Mouse (Mus musculus) spleen, adult 2 months (tissue): ENCODE measurements around the gene Gm21969. TPM values are rescaled to one million over a fixed set of nuclear protein-coding genes. Genes with fewer than 3 reads are reported as not detected.

Source experiments
- DNase-seq, 2 experiments: peaks; one replicate each; pipeline versions ENCODE4 v3.0.0 to v3.0.0-alpha.2; 2012 to 2021; ENCODE audit warnings: low spot score in 2 of 2, low read depth in 1 of 2
- H3K27ac ChIP-seq: fragments of 200-500 bp; 2 replicates; pipeline ENCODE4 v1.5.1; 2012; ENCODE audit warnings: low read length, inconsistent platforms; ENCODE audit not compliant: insufficient read depth
- H3K27me3 ChIP-seq: fragments of 200-500 bp; 2 replicates; pipeline ENCODE4 v1.6.1; 2012; ENCODE audit warnings: mild to moderate bottlenecking, moderate library complexity, low read length, inconsistent platforms; ENCODE audit not compliant: control insufficient read depth, insufficient read depth
- H3K36me3 ChIP-seq: fragments of 200-500 bp; 2 replicates; pipeline ENCODE4 v1.6.1; 2012; ENCODE audit warnings: mild to moderate bottlenecking, low read length, inconsistent platforms; ENCODE audit not compliant: control insufficient read depth, insufficient read depth
- H3K4me1 ChIP-seq: fragments of 200-500 bp; 2 replicates; pipeline ENCODE4 v1.6.1; 2011; ENCODE audit warnings: inconsistent platforms; ENCODE audit not compliant: control insufficient read depth, insufficient read depth, insufficient read length
- H3K4me3 ChIP-seq: fragments of 200-500 bp; 2 replicates; pipeline ENCODE4 v1.5.1; 2011; ENCODE audit warnings: mild to moderate bottlenecking, inconsistent platforms; ENCODE audit not compliant: insufficient read depth, insufficient read length; ENCODE audit errors: extremely low read depth
- CTCF ChIP-seq: fragments of 200-500 bp; IDR thresholded peaks from 2 replicates; pipeline ENCODE4 v1.5.1; 2011; ENCODE audit warnings: mild to moderate bottlenecking, inconsistent platforms; ENCODE audit not compliant: insufficient read depth, insufficient read length, insufficient replicate concordance; ENCODE audit errors: extremely low read depth
- POLR2A ChIP-seq: fragments of 200-500 bp; IDR thresholded peaks from 2 replicates; pipeline ENCODE4 v1.6.1; 2011; ENCODE audit warnings: low read depth, low read length, inconsistent platforms
- WGBS: fragments of 180-500 bp; shearing (Covaris S2); methylation state at CpG from one replicate; pipeline ENCODE4 v1.1.7; 2018; 5-methylcytosine and 5-hydroxymethylcytosine counted together
- polyA plus RNA-seq: library from polyadenylated mRNA; depleted of rRNA; stranded (reverse); fragments of >200 nt; gene quantifications from 2 replicates; pipeline ENCODE4 v1.2.3, GENCODE M21; 2012

The Gm21969 gene
- polyA plus RNA-seq, 1 experiment, result 0.01 TPM

GRCm38 (mm10) chr4:139675696-139676095, 72.7 kb downstream of the Gm21969 start:
- no peak for TF ChIP-seq POLR2A
- TF ChIP-seq CTCF, result no peak
- 82% methylated on average over 9 of the region's 9 CpGs for WGBS

GRCm38 (mm10) chr4:139683728-139684638, 81.0 kb downstream of the Gm21969 start:
- no peak for TF ChIP-seq CTCF
- TF ChIP-seq POLR2A, result no peak
- no peak overlapping the region for H3K27ac ChIP-seq
- H3K4me3 ChIP-seq, result no peak overlapping the region
- no peaks in the 10 kb centered on the region for H3K4me1 ChIP-seq
- WGBS, result 80% methylated on average over 22 of the region's 22 CpGs
- no peak for DNase-seq
- no peaks in the 10 kb centered on the region for H3K36me3 ChIP-seq
- no peaks in the 10 kb centered on the region for H3K27me3 ChIP-seq

More at GRCm38 (mm10) chr4:139675696-139676095, 72.7 kb downstream of the Gm21969 start:
- H3K27me3 ChIP-seq, result no peaks in the 10 kb centered on the region
- H3K4me1 ChIP-seq, result no peaks in the 10 kb centered on the region
- no peak overlapping the region for H3K27ac ChIP-seq
- no peak overlapping the region for H3K4me3 ChIP-seq
- no peak for DNase-seq
- no peaks in the 10 kb centered on the region for H3K36me3 ChIP-seq

DNA sequence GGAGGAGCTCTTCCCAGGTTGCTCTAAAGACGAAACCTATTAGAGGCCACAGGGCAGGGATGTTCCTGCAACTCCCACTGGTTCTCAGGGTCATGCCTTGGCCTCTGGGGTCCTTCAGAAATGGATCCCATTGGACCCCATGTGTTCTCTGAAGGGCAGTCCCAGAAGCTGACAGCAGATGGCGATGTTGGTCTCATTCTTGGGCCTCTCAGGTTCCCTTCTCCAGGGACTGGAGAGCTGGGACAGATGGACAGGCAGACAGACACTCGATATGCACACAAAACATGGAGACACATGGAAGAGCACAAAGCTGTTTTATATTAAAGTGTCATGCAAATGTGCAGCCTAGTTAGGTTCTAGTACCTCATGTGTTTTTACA, 81.6 kb downstream of the Gm21969 start:
- Histone ChIP-seq H3K27me3 (no peaks in the 10 kb centered on the region), H3K36me3 (no peaks in the 10 kb centered on the region), H3K27ac (no peak overlapping the region), H3K4me1 (no peaks in the 10 kb centered on the region), H3K4me3 (no peak overlapping the region)
- TF ChIP-seq POLR2A (no peak), CTCF (peak; percentile 63; the same call in 1 of the 2 replicates)
- peak in 1 of 2 experiments; percentile 36 for DNase-seq
- WGBS, result 18% methylated on average over 3 of the region's 3 CpGs

DNA sequence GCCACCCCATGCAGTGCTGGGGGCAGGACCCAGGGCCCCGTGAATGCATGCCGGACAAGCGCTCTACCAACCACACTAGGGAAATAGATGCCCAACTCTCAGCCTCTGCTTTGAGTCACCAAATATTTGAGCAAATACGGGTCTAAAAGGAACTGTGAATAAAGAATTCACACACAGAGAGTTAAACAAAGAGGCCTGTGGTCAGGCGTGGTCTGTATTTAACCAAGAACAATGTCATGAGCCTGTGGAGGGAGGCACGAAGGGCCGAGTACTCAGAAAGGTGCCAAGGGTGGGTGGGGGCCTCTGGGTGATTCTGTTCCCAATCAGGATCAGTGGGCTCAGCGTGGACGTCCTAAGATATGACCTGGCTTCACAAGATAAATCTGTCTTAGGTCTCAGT, 85.1 kb downstream of the Gm21969 start:
- Histone ChIP-seq H3K27ac (no peak overlapping the region), H3K4me3 (no peak overlapping the region), H3K27me3 (no peaks in the 10 kb centered on the region), H3K36me3 (no peaks in the 10 kb centered on the region), H3K4me1 (no peaks in the 10 kb centered on the region)
- no peak for DNase-seq
- no peak for TF ChIP-seq POLR2A
- no peak for TF ChIP-seq CTCF
- WGBS, result 62% methylated on average over 9 of the region's 9 CpGs

DNA sequence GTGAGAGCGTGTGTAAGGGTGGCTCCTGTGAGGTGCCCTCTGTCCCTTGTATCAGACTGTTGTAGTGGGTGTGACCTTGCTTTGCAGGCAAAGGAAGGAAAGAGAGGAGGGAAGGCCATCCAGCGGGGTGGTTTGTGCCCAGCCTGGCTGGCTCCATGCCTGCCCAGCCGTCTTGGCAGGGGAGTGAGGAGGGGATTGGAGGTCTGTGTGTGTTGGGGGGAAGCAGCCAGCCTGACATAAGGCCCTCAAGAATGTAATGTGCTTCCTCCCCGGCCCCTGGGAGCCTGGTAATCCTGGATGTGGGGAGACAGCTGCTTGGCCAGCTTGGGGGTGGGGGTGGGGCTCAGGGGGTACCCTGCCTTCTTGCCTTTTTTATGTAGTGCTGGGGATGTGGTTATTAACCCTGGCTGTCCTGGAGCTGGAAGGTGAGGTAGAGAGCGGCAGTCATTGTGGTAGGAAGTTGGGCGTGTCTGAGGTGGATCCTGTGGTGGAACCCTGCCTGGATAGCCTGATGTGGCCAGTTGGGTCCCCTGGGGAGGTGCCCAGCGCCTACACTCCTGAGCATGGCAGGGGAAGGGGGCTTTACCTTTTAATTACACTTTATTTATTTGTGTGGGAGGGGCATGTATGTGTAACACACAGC, 86.8 kb downstream of the Gm21969 start:
- Histone ChIP-seq H3K27me3 (no peaks in the 10 kb centered on the region), H3K36me3 (no peaks in the 10 kb centered on the region), H3K4me3 (no peak overlapping the region), H3K27ac (no peak overlapping the region), H3K4me1 (no peaks in the 10 kb centered on the region)
- no peak for DNase-seq
- 8% methylated on average over 7 of the region's 7 CpGs for WGBS
- TF ChIP-seq CTCF, result no peak
- TF ChIP-seq POLR2A, result no peak

GRCm38 (mm10) chr4:139693315-139693714, 90.3 kb downstream of the Gm21969 start:
- WGBS, result 65% methylated on average over 5 of the region's 5 CpGs

More at GRCm38 (mm10) chr4:139693315-139693714, 90.3 kb downstream of the Gm21969 start:
- no peak for TF ChIP-seq POLR2A
- TF ChIP-seq CTCF, result no peak
- H3K4me3 ChIP-seq, result no peak overlapping the region
- no peaks in the 10 kb centered on the region for H3K27me3 ChIP-seq
- H3K36me3 ChIP-seq, result no peaks in the 10 kb centered on the region
- DNase-seq, result no peak
- no peaks in the 10 kb centered on the region for H3K4me1 ChIP-seq
- no peak overlapping the region for H3K27ac ChIP-seq
